Mouse (Mus musculus) G1E (cell line): ENCODE results near the gene Tnfsf8. TPM values are rescaled to one million over a fixed set of nuclear protein-coding genes. Genes with fewer than 3 reads are reported as not detected.

Experiments used
- ATAC-seq: 2 replicates; pipeline ENCODE4 v1.8.0; 2016; ENCODE audit warnings: mild to moderate bottlenecking; ENCODE audit not compliant: insufficient number of reproducible peaks, poor library complexity, low FRiP score, severe bottlenecking; ENCODE audit errors: extremely low read depth
- DNase-seq: peaks from one replicate; pipeline ENCODE4 v3.0.0; 2012; ENCODE audit warnings: low spot score
- H3K27me3 ChIP-seq: 2 replicates; pipeline ENCODE4 v1.6.1; 2012; ENCODE audit warnings: mild to moderate bottlenecking, low read length, inconsistent platforms; ENCODE audit not compliant: insufficient read depth
- H3K36me3 ChIP-seq: replicated peaks from 2 replicates; pipeline ENCODE3; 2012; ENCODE audit warnings: mild to moderate bottlenecking, inconsistent platforms
- H3K4me1 ChIP-seq: 2 replicates; pipeline ENCODE4 v1.6.1; 2012; ENCODE audit warnings: low read depth, low read length, inconsistent platforms, mixed read lengths; ENCODE audit not compliant: insufficient read depth
- H3K4me3 ChIP-seq: 2 replicates; pipeline ENCODE4 v1.5.1; 2012; ENCODE audit warnings: low read depth, mild to moderate bottlenecking, inconsistent platforms, low read length, moderate library complexity, mixed read lengths
- H3K9me3 ChIP-seq: replicated peaks from 2 replicates; pipeline ENCODE4 v1.6.1; 2012; ENCODE audit warnings: inconsistent platforms
- CTCF ChIP-seq: IDR thresholded peaks from 2 replicates; pipeline ENCODE4 v1.5.1; 2012; ENCODE audit warnings: low read depth, low read length, inconsistent platforms, mixed read lengths
- GATA1 ChIP-seq: IDR thresholded peaks from 2 replicates; pipeline ENCODE4 v1.6.1; 2012; ENCODE audit warnings: borderline replicate concordance, low read length, inconsistent platforms, mixed read lengths
- GATA2 ChIP-seq: IDR thresholded peaks from 2 replicates; pipeline ENCODE4 v1.6.1; 2012; ENCODE audit warnings: low read depth, low read length, inconsistent platforms, borderline replicate concordance
- POLR2AphosphoS5 ChIP-seq: IDR thresholded peaks from 2 replicates; pipeline ENCODE4 v1.6.1; 2012; ENCODE audit warnings: low read depth, low read length, inconsistent platforms; ENCODE audit not compliant: insufficient replicate concordance
- TAL1 ChIP-seq: conservative IDR thresholded peaks from 2 replicates; pipeline ENCODE4 v1.6.1; 2012; ENCODE audit warnings: low read depth, low read length, inconsistent platforms, mixed read lengths
- polyA plus RNA-seq: library from polyadenylated mRNA; stranded (reverse); fragments of >175 nt; gene quantifications from 2 replicates; pipeline ENCODE4 v1.2.3, GENCODE M21; 2012
- total RNA-seq, 2 experiments: library from RNA; stranded (forward) in 1 of 2; stranded (reverse) in 1 of 2; fragments of 200-1000 nt in 1 of 2; fragments of >200 nt in 1 of 2; fragmentation: Nextera tagmentation in 1 of 2; gene quantifications; 2 replicates each; pipeline ENCODE4 v1.2.3; 2014 to 2017

Gene Tnfsf8
- total and polyA plus RNA-seq, 3 experiments: not detected

DNA sequence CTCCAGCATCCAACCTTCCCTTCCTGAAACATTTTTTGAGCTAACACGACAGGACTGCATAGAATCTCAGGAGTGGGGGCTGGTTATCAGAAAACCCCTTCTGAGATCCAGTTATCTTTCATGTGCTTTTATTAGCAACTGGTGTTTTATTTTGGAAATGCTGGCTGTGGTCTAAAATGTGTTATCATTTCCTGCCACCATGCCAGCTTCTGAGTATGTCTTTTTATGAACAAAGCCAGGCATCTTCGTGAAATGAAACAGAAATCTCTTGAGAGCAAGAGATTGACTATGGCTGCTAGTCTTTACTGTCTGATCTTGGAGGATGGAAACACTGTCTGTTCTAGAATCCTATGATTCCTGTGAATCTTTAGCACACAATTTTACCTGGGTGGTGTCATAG lies 25.0 kb upstream of the Tnfsf8 start:
- H3K27me3 ChIP-seq: no peaks in the 10 kb centered on the region
- H3K9me3 ChIP-seq: peaks cover 19% of the 10 kb centered on the region
- H3K36me3 ChIP-seq: no peaks in the 10 kb centered on the region
- no peak for TF ChIP-seq GATA1
- no peak for TF ChIP-seq TAL1
- TF ChIP-seq CTCF: no peak
- TF ChIP-seq GATA2: no peak
- no peak for TF ChIP-seq POLR2AphosphoS5
- DNase-seq (no peak), ATAC-seq (no peak)
- H3K4me3 ChIP-seq: no peak overlapping the region
- H3K4me1 ChIP-seq: no peaks in the 10 kb centered on the region

GRCm38 (mm10) chr4:63876720-63877119 lies 15.6 kb upstream of the Tnfsf8 start:
- TF ChIP-seq POLR2AphosphoS5 (no peak), GATA1 (no peak), GATA2 (no peak)
- Histone ChIP-seq H3K27me3 (no peaks in the 10 kb centered on the region), H3K4me3 (no peak overlapping the region), H3K4me1 (no peaks in the 10 kb centered on the region), H3K9me3 (peaks cover 22% of the 10 kb centered on the region), H3K36me3 (no peaks in the 10 kb centered on the region)
- no peak for ATAC-seq
- no peak for DNase-seq

GRCm38 (mm10) chr4:63875480-63875879 lies 14.3 kb upstream of the Tnfsf8 start:
- Histone ChIP-seq H3K27me3 (no peaks in the 10 kb centered on the region), H3K4me3 (no peak overlapping the region), H3K9me3 (peaks cover 22% of the 10 kb centered on the region), H3K36me3 (no peaks in the 10 kb centered on the region), H3K4me1 (no peaks in the 10 kb centered on the region)
- ATAC-seq (no peak), DNase-seq (no peak)
- TF ChIP-seq POLR2AphosphoS5: no peak
- no peak for TF ChIP-seq TAL1
- TF ChIP-seq GATA1: no peak
- no peak for TF ChIP-seq GATA2
- TF ChIP-seq CTCF: no peak

GRCm38 (mm10) chr4:63870678-63871077 lies 9.5 kb upstream of the Tnfsf8 start:
- TF ChIP-seq GATA1 (no peak), GATA2 (no peak)
- Histone ChIP-seq H3K9me3 (peaks cover 17% of the 10 kb centered on the region), H3K4me3 (no peak overlapping the region), H3K4me1 (no peaks in the 10 kb centered on the region), H3K36me3 (no peaks in the 10 kb centered on the region), H3K27me3 (no peaks in the 10 kb centered on the region)
- DNase-seq (no peak), ATAC-seq (no peak)

GRCm38 (mm10) chr4:63868770-63869169 lies 7.6 kb upstream of the Tnfsf8 start:
- H3K4me1 ChIP-seq: no peaks in the 10 kb centered on the region
- H3K36me3 ChIP-seq: no peaks in the 10 kb centered on the region
- no peaks in the 10 kb centered on the region for H3K27me3 ChIP-seq
- no peak overlapping the region for H3K4me3 ChIP-seq
- H3K9me3 ChIP-seq: peaks cover 18% of the 10 kb centered on the region
- DNase-seq (no peak), ATAC-seq (no peak)
- TF ChIP-seq GATA2: no peak
- TF ChIP-seq POLR2AphosphoS5: no peak
- no peak for TF ChIP-seq GATA1
- TF ChIP-seq TAL1: no peak
- no peak for TF ChIP-seq CTCF

GRCm38 (mm10) chr4:63862953-63863352 lies 1.8 kb upstream of the Tnfsf8 start:
- H3K27me3 ChIP-seq: no peaks in the 10 kb centered on the region
- no peaks in the 10 kb centered on the region for H3K36me3 ChIP-seq
- DNase-seq: no peak
- H3K4me1 ChIP-seq: no peaks in the 10 kb centered on the region
- peaks cover 35% of the 10 kb centered on the region for H3K9me3 ChIP-seq
- TF ChIP-seq POLR2AphosphoS5 (no peak), GATA1 (no peak), TAL1 (no peak), GATA2 (no peak), CTCF (no peak)
- no peak for ATAC-seq
- no peak overlapping the region for H3K4me3 ChIP-seq
